Mouse (Mus musculus) urinary bladder, adult 18-20 months (tissue): ENCODE measurements around the gene Car2.

Source experiments
- DNase-seq, 2 experiments: peaks; one replicate each; pipeline ENCODE4 v3.0.0; 2022; ENCODE audit warnings: low spot score in 2 of 2, mixed read lengths in 2 of 2

Gene Car2

GRCm38 (mm10) chr3:14945627-14946026 is 59.6 kb downstream of the Car2 start:
- no peak for DNase-seq

DNA sequence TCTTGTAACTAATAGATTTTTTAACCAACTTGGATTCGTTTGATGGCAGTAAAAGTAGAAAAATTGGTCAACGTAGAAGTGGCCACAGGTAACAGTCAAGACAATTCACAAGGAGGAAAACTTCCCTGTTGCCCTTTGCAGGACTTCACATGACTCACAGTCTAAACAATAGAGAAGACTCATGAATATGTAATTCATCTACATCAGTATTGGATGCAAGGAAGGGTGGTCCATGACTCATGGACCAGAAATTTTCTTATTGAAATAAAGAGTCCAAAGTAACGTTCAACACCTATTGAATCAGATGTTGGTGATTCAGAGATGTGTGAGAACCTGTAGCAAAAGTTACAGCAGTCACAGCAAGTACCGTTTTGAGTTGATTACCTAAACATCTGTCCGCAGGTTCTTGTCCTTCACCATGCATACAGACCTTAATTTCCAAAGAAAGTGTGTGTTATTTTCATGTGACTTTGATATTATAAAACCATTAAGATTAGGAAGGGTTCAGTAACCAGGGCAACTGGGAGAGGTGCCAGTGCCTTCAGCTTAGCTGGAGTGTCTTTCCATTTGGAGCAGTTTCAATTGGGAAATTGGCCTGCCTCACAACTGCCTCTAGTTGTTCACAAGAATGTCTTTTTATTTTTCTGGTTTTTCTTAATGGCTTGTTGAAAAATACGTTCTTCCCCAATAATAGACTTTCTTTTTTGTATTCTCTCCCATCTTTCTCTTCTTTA is 62.2 kb downstream of the Car2 start:
- no peak for DNase-seq

DNA sequence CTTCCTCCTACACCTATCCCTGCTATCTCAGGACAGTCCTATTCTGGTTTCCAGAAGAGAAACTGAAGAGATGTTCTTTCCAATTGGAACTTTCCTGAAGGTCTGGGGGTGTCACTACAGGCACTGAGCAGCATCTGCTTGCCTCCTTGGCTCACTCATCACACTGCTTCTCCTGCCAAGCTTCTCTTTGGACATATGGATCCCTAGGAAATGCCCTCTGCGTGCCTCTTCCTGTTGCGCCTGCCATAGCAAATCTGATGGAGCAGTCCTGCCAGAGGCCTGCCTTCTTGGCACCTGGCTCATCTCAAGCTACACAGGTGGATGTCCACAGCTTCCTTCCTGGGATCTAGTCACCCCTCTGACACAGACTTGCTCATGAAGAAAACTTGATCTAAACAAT is 64.0 kb downstream of the Car2 start:
- DNase-seq, result no peak
